Mouse (Mus musculus): ENCODE data around the gene Ptpn11. TPM values are rescaled to one million over a fixed set of nuclear protein-coding genes. Genes with fewer than 3 reads are reported as not detected.

The Ptpn11 gene
- polyA plus RNA-seq, 1 experiment from 2014 or later = 7.0 TPM

DNA sequence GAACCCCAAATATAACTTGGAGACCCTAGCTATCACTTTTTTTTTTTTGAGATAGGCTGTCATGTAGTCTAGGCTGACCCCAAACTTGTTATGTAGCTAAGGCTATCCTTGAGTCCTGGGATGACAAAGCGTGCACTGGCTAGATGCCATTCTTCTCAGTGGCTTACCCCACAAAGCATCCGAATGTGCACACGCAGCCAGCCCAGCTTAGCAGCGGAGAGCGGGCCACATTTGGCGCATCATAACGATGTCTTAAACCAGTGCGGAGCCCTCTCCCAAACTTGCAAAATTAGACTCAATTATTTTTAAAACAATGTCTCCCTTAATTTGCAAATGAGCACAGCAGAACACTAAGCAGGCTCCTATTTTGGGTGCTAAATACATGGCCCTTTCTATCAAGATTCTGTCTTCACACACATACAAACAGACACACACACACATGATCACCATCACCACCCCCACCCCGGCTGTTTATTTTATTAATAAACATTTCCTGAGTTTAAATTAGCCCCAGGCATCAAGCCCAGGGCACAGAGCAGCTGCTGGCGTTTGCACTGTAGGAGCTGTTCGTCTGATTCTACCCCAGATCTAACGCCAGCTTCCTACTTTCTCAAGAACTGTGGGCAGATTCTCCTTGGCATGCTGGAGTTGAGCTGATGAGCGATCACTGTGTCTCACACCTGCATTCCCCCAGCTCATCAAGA lies 71.7 kb downstream of the Ptpn11 start:
- Histone ChIP-seq H3K4me3 (ENCODE audit: low read depth, low read length) (no peak overlapping the region), H3K4me2 (ENCODE audit: low read depth, low read length) (no peak overlapping the region), H3K4me1 (ENCODE audit: control insufficient read depth, low read depth, low read length) (no peaks in the 10 kb centered on the region), H3K9ac (ENCODE audit: low read depth, low read length) (no peak overlapping the region), H3K27me3 (ENCODE audit: control insufficient read depth, insufficient read depth, low read depth, low read length) (no peaks in the 10 kb centered on the region), H3K9me3 (replicated peaks; ENCODE audit: control insufficient read depth, low read length) (no peaks in the 10 kb centered on the region), H3K27ac (ENCODE audit: low read length) (no peak overlapping the region), H3K36me3 (ENCODE audit: control insufficient read depth, insufficient read depth) (no peaks in the 10 kb centered on the region)
- WGBS (ENCODE audit: insufficient replicate concordance) = 72% methylated on average over 13 of the region's 13 CpGs
- ATAC-seq (ENCODE audit: low read depth) = no peak

DNA sequence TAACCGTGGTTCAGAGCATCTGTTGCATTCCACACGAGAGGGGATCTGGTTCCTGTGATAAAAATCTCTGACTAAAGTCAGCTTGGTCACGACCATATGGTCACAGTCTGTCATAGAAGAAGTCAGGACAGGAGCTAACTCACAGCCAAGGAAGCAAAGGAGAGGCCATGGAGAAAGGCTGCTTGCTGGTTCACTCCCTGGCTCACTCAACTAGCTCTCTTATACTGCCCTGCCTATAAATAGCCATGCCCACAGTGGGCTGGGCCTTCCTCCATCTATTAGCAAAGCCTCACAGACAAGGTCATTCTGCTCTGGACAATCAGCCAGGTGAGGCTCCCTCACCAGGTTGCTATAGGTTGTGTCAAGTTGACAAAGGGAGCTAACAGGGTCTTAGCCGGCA lies 72.9 kb downstream of the Ptpn11 start:
- no peak overlapping the region for H3K4me2 ChIP-seq (ENCODE audit: low read depth, low read length)
- no peak for ATAC-seq (ENCODE audit: low read depth)
- no peak overlapping the region for H3K27ac ChIP-seq (ENCODE audit: low read length)
- no peak overlapping the region for H3K9ac ChIP-seq (ENCODE audit: low read depth, low read length)
- H3K9me3 ChIP-seq (replicated peaks; ENCODE audit: control insufficient read depth, low read length) = no peaks in the 10 kb centered on the region
- no peaks in the 10 kb centered on the region for H3K4me1 ChIP-seq (ENCODE audit: control insufficient read depth, low read depth, low read length)
- no peak overlapping the region for H3K4me3 ChIP-seq (ENCODE audit: low read depth, low read length)
- 25% methylated on average over 4 of the region's 4 CpGs for WGBS (ENCODE audit: insufficient replicate concordance)
- no peaks in the 10 kb centered on the region for H3K36me3 ChIP-seq (ENCODE audit: control insufficient read depth, insufficient read depth)
- no peaks in the 10 kb centered on the region for H3K27me3 ChIP-seq (ENCODE audit: control insufficient read depth, insufficient read depth, low read depth, low read length)

DNA sequence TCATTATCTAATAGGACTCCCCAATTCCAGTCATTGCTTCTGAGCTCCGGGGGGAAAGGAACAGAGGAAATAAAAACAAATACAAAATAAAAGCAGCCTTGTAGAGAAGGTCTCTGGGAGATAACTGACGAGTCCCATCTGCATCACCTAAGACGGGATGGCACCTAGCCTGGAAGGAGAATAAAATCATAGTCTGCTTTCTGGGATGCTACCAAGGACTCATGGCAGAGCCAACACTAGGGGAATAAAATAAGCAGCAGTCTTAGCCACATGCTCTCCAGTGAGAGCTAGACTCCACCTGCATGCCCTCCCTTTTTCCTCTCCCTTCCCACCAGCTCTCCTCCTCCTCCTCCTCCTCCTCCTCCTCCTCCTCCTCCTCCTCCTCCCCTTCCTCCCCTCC lies 74.3 kb downstream of the Ptpn11 start:
- WGBS (ENCODE audit: insufficient replicate concordance) = 41% methylated on average over 3 of the region's 3 CpGs
- H3K9ac ChIP-seq (ENCODE audit: low read depth, low read length) = no peak overlapping the region
- no peaks in the 10 kb centered on the region for H3K9me3 ChIP-seq (replicated peaks; ENCODE audit: control insufficient read depth, low read length)
- no peak overlapping the region for H3K4me2 ChIP-seq (ENCODE audit: low read depth, low read length)
- no peak overlapping the region for H3K4me3 ChIP-seq (ENCODE audit: low read depth, low read length)
- no peaks in the 10 kb centered on the region for H3K4me1 ChIP-seq (ENCODE audit: control insufficient read depth, low read depth, low read length)
- ATAC-seq (ENCODE audit: low read depth) = no peak
- no peaks in the 10 kb centered on the region for H3K27me3 ChIP-seq (ENCODE audit: control insufficient read depth, insufficient read depth, low read depth, low read length)
- H3K27ac ChIP-seq (ENCODE audit: low read length) = no peak overlapping the region
- H3K36me3 ChIP-seq (ENCODE audit: control insufficient read depth, insufficient read depth) = no peaks in the 10 kb centered on the region

DNA sequence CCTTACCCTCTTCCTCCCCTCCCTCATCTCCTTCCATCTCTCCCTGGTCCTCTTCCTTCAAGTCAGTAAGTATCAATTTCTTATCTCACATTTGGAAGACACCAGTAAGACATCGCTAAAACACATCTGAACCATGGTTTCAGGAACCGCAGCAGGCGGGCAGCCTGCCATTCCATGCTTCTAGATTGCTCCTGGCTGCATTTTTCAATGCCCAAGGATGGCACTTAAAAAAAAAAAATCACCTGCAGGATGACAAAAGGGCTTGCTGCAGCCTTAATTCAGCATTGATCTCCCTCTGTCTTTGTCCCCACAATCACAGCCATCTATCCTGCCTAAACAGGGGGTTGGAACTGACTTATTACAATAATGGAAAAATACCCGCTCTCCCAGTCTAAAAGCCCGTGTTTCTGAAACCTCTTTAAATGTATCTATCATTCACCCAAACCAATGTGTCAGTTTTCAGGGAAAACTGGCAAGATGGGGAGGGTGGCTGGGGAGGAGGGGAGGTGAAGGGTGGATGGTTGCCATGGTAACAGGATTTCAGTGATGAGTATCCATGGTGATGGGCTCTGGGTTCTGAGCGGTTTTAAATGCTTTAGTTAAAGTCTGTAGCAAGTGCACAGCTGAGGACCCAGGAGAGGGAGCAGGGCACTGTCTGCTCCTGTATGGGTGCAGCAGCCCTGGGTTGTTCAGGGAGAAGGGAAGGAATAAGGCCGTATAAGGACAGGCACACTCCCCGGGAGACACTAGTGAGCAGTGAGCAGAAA lies 75.6 kb downstream of the Ptpn11 start:
- H3K9me3 ChIP-seq (replicated peaks; ENCODE audit: control insufficient read depth, low read length) = no peaks in the 10 kb centered on the region
- no peak overlapping the region for H3K4me2 ChIP-seq (ENCODE audit: low read depth, low read length)
- ATAC-seq (ENCODE audit: low read depth) = no peak
- H3K36me3 ChIP-seq (ENCODE audit: control insufficient read depth, insufficient read depth) = no peaks in the 10 kb centered on the region
- H3K27ac ChIP-seq (ENCODE audit: low read length) = no peak overlapping the region
- no peak overlapping the region for H3K9ac ChIP-seq (ENCODE audit: low read depth, low read length)
- 57% methylated on average over 8 of the region's 8 CpGs for WGBS (ENCODE audit: insufficient replicate concordance)
- H3K27me3 ChIP-seq (ENCODE audit: control insufficient read depth, insufficient read depth, low read depth, low read length) = no peaks in the 10 kb centered on the region
- H3K4me3 ChIP-seq (ENCODE audit: low read depth, low read length) = no peak overlapping the region
- H3K4me1 ChIP-seq (ENCODE audit: control insufficient read depth, low read depth, low read length) = no peaks in the 10 kb centered on the region

DNA sequence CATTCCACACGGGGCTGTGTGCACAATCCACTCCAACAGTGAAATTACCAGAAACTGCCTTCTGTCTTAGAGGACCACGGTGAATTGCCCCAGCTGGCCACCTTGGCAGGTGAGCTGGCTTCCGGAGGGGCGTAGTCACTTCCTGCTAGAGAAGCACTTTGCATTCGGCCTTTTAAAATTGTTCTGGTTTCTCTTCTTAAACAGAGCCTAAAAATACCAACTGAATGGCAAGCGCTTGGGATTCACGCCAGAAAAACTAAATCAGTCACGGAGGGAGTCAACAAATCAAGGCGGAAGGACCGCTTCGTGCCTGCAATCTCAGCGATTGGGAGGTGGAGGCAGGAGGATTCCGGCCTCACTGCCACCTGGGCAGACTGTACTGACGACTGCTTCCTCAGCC lies 77.0 kb downstream of the Ptpn11 start:
- 72% methylated on average over 14 of the region's 14 CpGs for WGBS (ENCODE audit: insufficient replicate concordance)
- Histone ChIP-seq H3K4me2 (ENCODE audit: low read depth, low read length) (no peak overlapping the region), H3K4me1 (ENCODE audit: control insufficient read depth, low read depth, low read length) (no peaks in the 10 kb centered on the region), H3K9me3 (replicated peaks; ENCODE audit: control insufficient read depth, low read length) (no peaks in the 10 kb centered on the region), H3K27me3 (ENCODE audit: control insufficient read depth, insufficient read depth, low read depth, low read length) (no peaks in the 10 kb centered on the region), H3K36me3 (ENCODE audit: control insufficient read depth, insufficient read depth) (no peaks in the 10 kb centered on the region), H3K27ac (ENCODE audit: low read length) (no peak overlapping the region), H3K9ac (ENCODE audit: low read depth, low read length) (no peak overlapping the region), H3K4me3 (ENCODE audit: low read depth, low read length) (no peak overlapping the region)
- ATAC-seq (ENCODE audit: low read depth) = no peak

DNA sequence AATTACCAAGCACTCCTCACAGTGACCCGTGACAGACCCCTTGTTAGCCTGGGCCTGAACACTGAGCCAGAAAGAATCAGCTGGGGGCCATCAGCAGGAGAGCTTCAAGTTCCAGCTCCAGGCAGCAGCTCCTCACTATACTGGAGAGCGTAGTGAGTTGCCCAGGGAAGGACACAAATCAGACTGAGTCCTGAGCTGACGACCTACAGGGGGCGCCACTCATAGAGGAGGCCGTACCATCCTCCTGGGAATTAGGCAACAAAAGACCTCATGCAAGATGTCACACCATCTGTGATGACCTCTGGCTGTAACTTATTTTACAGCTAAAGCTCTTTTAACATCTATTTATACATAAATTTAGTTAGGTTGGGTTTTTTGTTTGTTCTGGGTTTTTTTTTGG lies 78.8 kb downstream of the Ptpn11 start:
- Histone ChIP-seq H3K27me3 (ENCODE audit: control insufficient read depth, insufficient read depth, low read depth, low read length) (no peaks in the 10 kb centered on the region), H3K4me3 (ENCODE audit: low read depth, low read length) (no peak overlapping the region), H3K9me3 (replicated peaks; ENCODE audit: control insufficient read depth, low read length) (no peaks in the 10 kb centered on the region), H3K4me2 (ENCODE audit: low read depth, low read length) (no peak overlapping the region), H3K27ac (ENCODE audit: low read length) (no peak overlapping the region), H3K4me1 (ENCODE audit: control insufficient read depth, low read depth, low read length) (no peaks in the 10 kb centered on the region), H3K9ac (ENCODE audit: low read depth, low read length) (no peak overlapping the region), H3K36me3 (ENCODE audit: control insufficient read depth, insufficient read depth) (no peaks in the 10 kb centered on the region)
- no peak for ATAC-seq (ENCODE audit: low read depth)
- WGBS (ENCODE audit: insufficient replicate concordance) = 63% methylated on average over 5 of the region's 5 CpGs

DNA sequence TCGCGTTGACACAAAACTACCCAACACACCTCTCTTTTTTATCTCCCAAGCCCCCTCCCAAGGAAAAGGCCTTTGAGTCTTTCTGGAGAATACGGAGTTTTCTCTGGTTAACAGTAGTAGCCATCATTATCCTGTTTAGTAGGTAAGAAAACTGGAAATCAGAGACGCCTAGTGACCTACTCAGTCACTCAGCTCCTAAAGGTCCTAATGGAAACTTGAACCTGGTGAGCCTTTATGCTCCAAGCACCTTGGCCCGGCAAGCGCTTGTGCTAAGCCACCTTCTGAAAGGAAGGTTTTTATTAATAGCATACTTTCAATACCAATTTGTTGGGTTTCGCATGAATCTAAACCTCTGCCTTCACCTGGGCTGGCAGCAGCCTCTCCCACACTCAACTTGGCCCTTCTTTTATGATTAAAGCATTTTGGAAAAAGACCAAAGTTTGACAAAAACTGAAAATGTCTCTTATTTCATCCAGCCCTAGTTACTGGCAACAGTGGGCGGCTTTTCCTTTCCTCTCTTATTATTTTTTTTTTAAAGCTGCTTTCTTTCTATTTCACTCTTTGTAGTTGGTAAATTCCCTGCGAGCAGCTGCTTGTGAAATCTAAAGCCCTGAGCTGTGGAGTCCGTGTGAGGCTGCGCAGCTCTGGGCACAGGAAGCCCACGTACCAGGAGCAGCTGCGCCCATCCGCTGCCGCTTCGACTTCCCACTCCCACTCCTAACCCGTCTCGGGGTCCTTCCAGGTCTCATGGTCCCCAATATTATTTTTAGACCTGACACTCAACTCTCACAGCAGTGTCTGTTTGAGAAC lies 79.9 kb downstream of the Ptpn11 start:
- Histone ChIP-seq H3K4me1 (ENCODE audit: control insufficient read depth, low read depth, low read length) (no peaks in the 10 kb centered on the region), H3K27me3 (ENCODE audit: control insufficient read depth, insufficient read depth, low read depth, low read length) (no peaks in the 10 kb centered on the region), H3K4me3 (ENCODE audit: low read depth, low read length) (no peak overlapping the region), H3K4me2 (ENCODE audit: low read depth, low read length) (no peak overlapping the region), H3K9me3 (replicated peaks; ENCODE audit: control insufficient read depth, low read length) (no peaks in the 10 kb centered on the region), H3K36me3 (ENCODE audit: control insufficient read depth, insufficient read depth) (no peaks in the 10 kb centered on the region), H3K9ac (ENCODE audit: low read depth, low read length) (no peak overlapping the region), H3K27ac (ENCODE audit: low read length) (no peak overlapping the region)
- 76% methylated on average over 18 of the region's 18 CpGs for WGBS (ENCODE audit: insufficient replicate concordance)
- no peak for ATAC-seq (ENCODE audit: low read depth)

DNA sequence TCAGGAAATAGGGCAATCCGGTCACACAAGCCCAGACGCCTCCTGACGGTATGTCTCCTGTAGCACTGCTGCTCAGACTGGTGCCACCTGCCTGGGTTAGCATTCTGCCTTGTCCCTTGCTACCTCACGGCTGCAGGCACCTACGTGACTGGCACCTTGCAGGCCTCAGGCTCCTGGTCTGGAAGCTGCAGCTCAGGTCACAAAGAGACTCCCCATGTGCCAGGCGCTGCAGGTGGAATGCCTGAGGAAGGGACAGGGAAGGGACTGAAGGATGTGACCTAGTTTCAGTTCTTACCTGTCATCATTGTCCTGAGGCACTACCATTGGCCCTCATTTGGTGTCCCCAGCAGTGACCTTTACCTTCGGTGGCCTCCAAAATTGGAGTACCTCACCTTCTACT lies 82.0 kb downstream of the Ptpn11 start:
- H3K9me3 ChIP-seq (replicated peaks; ENCODE audit: control insufficient read depth, low read length) = no peaks in the 10 kb centered on the region
- no peaks in the 10 kb centered on the region for H3K27me3 ChIP-seq (ENCODE audit: control insufficient read depth, insufficient read depth, low read depth, low read length)
- H3K4me1 ChIP-seq (ENCODE audit: control insufficient read depth, low read depth, low read length) = no peaks in the 10 kb centered on the region
- no peak for ATAC-seq (ENCODE audit: low read depth)
- no peak overlapping the region for H3K4me2 ChIP-seq (ENCODE audit: low read depth, low read length)
- no peak overlapping the region for H3K4me3 ChIP-seq (ENCODE audit: low read depth, low read length)
- 70% methylated on average over 7 of the region's 7 CpGs for WGBS (ENCODE audit: insufficient replicate concordance)
- H3K36me3 ChIP-seq (ENCODE audit: control insufficient read depth, insufficient read depth) = no peaks in the 10 kb centered on the region
- no peak overlapping the region for H3K27ac ChIP-seq (ENCODE audit: low read length)
- H3K9ac ChIP-seq (ENCODE audit: low read depth, low read length) = no peak overlapping the region

DNA sequence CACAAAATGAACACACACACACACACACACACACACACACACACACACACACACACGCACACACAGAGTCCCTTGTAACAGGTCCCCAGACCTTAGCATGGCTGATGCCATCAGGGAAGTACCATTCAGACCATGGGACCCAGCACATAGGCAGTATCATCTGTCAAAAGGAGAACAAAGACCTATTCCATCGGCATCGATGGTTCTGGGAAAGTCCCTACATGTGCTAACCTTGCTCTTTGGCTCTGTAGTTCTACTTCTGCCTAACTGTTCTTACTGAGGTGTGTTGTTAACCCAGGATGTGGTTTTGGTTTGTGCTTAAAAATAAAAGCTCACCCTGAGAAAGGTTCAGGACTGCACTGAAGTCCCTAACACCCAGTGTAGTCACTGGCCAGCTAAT lies 84.3 kb downstream of the Ptpn11 start:
- H3K9me3 ChIP-seq (replicated peaks; ENCODE audit: control insufficient read depth, low read length) = no peaks in the 10 kb centered on the region
- no peak overlapping the region for H3K9ac ChIP-seq (ENCODE audit: low read depth, low read length)
- no peak overlapping the region for H3K27ac ChIP-seq (ENCODE audit: low read length)
- no peaks in the 10 kb centered on the region for H3K27me3 ChIP-seq (ENCODE audit: control insufficient read depth, insufficient read depth, low read depth, low read length)
- no peak overlapping the region for H3K4me2 ChIP-seq (ENCODE audit: low read depth, low read length)
- WGBS (ENCODE audit: insufficient replicate concordance) = 47% methylated on average over 3 of the region's 3 CpGs
- no peaks in the 10 kb centered on the region for H3K4me1 ChIP-seq (ENCODE audit: control insufficient read depth, low read depth, low read length)
- no peak for ATAC-seq (ENCODE audit: low read depth)
- H3K4me3 ChIP-seq (ENCODE audit: low read depth, low read length) = no peak overlapping the region
- H3K36me3 ChIP-seq (ENCODE audit: control insufficient read depth, insufficient read depth) = no peaks in the 10 kb centered on the region

All from liver, embryonic 16.5 days (tissue).